Mouse (Mus musculus) right cerebral cortex, postnatal 10 days (tissue): Measurements from ENCODE around the gene Ccdc33.

Experiments used
- DNase-seq, 2 experiments: peaks; one replicate each; pipeline ENCODE4 v3.0.0; 2021; ENCODE audit warnings: low spot score in 2 of 2

Ccdc33 gene

DNA sequence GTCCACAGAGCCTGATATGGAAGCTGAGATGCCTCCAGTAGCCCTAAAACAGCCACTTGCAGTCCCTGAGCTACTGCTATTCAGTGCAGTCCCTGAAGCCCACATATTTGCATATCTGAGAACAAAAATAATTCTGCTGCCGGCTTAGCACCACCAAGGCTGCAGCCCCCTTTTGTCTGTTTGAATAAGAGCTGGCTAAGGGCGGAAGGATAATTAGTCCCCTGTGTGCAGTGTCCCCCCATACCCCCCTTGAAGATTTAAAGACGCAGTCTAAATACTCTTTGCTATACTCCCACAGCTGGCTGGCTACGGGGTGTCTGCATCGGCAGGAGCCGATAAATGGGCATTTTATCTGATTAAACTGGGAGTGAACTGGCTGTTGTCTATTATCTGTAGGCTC, 70.0 kb downstream of the Ccdc33 start:
- peak in 1 of 2 experiments; percentile 60 for DNase-seq

DNA sequence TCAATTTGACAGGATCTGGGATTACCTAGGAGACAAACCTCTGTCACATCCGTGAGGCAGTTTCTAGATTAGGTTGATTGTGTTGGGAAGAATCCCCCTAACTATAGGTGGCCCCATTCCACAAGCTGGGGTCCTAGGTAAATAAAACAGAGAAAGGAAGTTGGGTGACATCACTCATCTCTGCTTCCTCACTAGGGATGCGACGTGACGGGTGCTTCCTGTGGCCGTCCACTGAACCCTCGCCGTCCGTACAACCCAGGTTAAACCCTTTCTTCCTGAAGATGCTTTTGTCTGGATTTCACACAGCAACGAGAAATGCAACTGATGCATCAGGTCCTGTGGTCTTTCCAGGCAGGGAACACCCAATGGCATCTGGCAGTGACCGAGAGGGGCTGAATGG, 71.6 kb downstream of the Ccdc33 start:
- DNase-seq, result no peak

DNA sequence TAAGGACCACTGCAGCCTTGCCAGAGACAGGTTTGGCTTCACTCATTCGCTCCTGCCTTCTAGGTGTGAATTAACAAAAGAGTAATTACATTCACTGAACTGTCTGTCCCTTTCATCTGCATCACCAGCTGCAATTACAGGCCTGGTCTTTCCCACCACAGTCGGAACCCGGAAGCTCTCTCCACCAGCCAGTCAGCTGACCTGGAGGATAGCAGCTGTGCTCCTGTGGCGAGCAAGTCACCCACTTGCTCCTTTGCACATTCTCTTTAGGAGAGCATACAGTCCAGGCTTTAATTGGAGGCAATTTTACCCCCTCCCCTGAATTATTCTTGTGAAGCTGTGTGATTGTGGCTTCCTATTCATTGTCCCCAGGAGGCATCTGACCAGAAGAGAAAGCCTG, 73.0 kb downstream of the Ccdc33 start:
- no peak for DNase-seq

DNA sequence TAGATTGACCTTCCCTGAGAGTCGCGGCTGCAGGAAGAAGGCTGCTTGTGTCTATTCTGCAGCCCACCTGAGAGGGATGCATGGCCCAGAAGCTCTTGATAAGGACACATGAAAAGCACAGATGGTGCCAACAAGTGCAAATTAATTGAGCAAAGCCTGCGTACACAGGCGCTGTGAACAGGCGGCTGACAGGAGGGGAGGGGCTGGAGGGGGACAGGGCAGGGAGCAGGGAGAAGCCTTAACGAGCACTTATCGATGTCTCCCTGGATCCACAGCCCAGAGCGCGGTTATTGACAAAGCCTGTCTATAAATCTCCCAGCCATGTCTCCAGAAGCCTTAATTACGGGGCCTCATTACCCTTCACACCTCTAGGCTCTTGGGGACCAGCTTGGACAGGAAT, 73.8 kb downstream of the Ccdc33 start:
- DNase-seq, result no peak

DNA sequence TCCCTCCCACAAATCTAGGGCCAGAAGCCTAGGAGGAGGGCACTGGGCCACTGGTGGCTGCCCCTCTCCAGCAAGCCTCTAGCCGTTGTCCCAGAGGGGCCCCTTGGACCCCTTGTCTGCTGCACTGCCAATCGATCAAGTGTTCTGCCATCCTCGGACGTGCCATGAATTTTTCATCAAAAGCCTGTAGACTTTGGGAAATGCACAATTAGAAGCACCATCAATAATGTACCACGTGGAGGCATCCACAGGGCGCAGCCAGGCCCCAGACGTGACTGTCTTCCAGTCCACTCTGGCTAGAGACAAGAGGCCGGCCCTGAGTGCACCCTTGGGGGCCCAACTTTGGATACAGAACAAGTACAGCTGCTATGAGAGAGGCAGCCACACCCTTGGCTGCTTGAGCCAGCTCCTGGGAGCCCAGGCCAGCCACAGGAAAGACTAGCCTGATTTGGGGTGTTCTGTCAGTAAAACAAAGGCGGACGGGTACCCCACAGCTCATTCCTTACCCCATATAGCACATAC, 75.1 kb downstream of the Ccdc33 start:
- no peak for DNase-seq

DNA sequence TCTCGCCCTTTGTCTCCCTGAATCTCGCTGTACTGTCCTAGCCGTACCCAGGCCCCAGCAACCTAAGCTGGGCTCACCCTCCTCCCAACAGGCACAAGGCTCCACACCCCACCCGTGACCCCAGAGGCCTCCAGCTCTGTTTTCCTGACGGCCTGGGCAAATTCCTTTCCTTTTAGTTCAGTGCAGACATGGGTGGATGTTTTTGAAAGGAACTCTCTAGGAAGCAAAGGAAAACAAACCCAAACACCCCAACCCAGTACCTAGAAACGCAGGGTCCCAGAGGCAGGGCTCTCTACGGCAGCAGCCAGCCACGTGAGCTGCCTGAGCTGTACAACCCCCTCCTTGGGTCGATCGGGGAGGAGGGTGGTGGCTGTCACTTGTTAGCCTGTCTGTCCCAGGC, 76.2 kb downstream of the Ccdc33 start:
- DNase-seq, result no peak

DNA sequence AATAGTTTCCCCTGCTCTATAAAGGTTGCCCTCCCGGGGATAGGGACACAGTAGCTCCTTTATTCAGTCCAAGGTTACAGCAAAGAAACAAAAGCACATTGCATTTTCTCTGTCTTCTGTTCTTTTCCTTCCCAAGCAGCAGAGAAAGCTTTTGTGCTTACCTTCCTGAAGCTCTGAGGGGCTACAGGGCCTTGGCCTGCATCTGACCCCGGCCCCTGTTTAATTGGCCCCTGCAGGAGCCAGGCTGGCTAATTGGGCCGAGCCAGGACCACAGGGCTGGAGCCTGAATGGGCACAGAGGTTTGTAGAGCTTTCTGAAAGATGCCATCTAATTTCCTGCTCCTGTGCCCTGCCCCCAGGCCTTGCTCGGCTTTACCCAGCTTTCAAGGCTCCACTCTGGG, 77.6 kb downstream of the Ccdc33 start:
- DNase-seq, result no peak

DNA sequence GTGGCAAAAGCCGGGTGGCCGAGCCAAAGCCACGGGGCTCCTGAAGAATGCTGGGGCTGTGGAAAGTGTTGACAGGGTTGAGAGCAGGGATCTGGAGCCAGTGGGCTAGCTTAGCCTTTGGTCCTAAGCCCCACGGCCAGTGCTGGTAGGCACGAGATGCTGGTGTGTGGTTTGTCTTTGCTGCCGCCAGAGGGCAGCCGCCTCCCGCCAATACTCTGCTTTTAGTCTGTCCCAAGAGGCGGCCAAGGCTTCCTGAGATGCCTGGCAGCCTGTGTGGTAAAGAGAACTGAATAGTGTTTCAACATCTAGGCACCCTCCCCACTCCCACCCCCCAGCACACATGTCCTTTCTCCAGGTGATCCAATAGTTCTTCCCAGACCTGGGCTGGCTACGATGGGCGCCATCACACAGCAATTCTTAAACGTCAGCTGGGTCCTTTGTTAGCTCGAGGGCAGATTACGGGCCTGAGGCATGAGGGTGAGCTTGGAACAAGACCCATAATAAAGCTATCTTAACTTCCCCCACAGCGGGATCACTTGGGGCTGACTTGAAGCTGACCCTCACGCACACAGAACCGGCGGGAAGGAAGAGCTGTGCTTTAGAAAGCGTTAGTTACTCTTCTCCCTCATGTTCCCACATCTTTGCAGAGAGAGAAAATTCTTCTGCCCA, 80.0 kb downstream of the Ccdc33 start:
- peak; percentile 88 for DNase-seq

DNA sequence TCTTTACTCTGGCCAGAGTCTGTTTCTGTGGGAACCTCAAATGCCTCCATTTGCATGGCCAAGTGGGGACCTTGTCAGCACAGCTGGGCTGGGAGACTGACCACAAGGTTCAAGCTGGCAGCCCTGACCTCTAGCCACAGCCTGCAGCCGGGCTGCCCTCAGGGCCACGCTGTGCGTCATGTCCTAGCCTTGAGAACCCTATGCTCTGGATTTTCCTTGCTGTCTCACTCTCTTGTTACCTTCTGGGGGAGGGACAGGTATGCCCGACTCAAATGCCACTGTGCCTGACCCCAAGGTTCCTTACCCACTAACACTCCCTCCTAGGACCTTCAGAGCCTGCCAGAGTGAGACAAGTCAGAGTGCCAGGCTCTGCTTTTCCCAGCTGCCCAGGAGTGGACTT, 81.7 kb downstream of the Ccdc33 start:
- DNase-seq, result no peak

DNA sequence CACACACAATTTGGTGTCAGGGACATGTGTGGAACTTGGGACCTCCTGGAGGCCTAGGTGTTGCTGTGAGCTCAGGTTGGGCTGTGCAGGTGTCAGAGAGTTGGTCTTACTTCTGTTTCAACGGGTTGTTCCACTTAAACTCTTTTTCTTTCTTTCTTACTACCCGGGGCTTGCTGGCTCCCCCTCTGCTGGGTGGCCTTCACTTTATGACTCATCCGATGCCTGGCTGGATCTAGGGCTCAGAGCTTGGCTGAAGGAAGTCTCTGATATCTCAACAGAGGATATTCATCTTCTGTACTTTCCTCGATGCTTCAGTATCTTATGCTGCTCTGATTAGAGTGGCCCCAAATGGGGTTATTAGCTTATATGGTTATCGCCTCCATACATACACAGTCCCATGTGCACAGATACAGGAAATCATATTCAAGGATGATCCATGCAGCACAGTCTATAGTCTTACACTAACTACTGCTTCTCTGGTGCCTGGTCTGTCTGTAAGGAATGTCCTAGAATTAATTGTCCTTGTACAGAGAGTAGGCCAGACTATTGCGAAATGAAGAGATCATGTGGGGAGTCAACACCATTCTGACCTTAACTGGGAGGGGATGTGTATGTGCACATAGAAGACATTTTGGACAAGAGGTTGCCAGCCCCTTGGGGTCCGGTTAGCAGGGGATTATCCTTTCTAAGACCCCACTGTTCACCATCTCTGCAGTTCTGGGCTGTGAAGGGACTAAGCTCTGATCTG, 82.5 kb downstream of the Ccdc33 start:
- DNase-seq, result no peak

DNA sequence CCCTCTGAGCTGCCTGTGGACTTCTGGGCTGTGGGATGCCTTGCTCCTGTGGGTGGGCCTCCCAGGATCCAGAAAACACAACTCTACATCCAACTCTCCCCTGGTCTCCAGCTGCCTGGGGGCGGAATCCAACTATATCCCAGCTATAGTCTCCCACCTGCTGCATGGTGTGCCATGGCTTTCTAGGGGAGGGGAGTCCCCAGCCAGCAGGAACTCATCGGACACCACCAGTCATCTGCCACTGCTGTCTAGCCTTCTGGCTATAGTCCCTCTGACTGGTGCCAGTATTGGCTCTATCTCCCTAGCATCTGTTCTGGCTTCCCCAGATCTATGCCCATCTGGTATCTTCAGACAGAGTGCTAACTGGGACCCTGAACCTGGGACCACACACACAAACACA, 83.1 kb downstream of the Ccdc33 start:
- DNase-seq, result peak; percentile 57 to 76

DNA sequence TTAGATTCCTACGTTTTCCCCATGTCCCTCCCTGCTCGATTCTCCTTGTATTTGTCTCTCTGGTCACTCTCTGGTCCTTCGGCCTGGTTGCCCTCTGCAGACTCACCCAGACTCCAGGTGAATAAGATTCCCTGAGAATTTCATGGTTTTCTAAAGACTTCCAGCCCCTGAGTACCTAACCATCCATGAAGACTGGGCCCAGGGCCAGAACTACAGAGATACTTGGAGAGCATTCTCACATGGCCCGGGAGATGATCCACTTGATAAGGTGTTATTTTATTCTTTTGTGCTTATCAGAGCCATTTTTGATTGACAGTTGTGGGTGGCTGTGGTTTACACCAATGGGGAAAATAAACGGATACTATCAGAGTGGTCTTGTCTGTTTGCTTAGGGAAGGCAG, 86.7 kb downstream of the Ccdc33 start:
- DNase-seq, result no peak

DNA sequence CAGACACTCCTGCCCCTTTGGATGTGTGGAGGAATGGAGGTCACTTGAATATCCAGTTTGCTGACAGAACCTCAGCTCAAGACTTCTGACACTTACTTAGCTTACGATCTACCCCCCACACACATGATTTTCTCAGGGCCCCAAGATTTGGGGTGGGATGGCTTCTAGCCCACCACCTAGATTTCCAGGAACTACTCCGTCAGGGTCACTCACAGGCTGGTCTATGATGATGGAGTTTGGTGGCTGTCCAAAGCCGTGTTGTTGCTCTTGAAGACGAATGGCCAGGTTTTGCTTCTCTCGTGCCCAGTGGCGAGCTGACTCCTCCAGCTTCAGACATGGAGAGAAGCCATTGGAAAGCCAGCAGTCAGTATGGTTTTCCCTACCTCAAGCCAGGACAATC, 89.0 kb downstream of the Ccdc33 start:
- no peak for DNase-seq

DNA sequence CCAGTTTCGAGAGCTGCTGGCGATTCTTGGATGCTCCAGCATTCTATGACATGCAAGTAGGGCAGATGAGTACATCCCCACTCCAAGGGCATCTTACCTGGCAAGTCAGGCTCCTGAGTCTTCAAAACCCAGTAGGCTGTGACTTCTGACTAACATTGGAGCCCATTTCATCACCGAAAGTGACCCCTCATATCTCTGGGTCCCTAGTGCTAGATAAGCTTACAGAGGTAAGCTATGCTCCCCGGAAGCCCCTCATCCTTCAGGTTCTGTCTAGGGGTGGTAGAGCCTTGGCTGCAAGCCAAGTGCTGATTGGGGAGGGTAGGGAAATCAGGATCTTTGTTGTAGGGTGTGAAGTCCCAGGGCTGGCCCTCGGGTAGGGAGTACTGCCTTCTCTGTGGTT, 89.8 kb downstream of the Ccdc33 start:
- DNase-seq, result no peak

DNA sequence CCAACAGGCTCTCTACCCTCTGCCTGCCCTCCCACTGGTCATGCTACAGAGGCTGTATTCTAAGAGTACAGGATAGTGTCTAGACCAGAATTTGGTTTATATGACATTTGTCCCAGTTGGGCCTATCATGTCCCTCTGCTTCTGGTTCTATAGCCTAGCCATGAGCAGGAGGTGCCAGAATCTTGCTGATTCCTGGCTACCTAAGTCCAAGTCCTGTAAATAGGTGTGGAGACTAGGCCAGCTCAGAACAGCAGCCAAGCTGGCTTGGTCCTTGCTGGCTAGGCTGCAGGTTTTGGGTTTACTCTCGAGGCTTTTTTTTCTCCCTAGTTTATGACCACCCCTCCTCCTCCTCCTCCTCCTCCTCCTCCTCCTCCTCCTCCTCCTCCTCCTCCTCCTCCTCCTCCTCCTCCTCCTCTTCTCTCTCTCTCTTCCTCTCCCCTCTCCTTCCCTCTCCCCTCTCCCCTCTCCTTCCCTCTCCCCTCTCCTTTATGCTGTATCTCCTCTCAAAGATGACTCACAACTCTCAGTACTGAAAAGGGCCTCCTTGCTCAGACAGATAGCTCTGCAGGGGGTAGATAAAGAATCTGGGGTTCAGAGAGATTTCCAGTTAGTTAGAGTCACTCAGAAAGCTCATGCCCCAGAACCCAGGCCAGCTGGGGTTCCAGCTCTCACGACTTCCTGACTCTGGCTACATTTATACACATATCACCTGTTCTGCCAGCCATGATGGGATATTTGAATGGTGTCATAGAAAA, 91.0 kb downstream of the Ccdc33 start:
- no peak for DNase-seq

DNA sequence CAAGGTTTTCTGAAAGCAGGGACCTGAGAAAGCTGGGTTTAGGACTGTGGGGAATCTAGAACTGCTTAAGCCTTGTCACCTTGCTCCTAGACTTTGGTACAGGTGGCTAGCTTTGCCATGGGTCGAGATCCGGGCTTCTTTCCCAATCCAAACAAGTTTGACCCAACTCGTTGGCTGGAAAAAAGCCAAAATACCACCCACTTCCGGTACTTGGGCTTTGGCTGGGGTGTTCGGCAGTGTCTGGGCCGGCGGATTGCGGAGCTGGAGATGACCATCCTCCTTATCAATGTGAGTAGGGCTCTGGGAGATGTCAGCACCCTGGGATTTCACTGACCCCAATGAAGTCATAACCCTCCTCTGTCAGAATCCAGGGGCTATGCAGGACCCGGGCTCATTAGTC, 92.6 kb downstream of the Ccdc33 start:
- DNase-seq, result no peak

DNA sequence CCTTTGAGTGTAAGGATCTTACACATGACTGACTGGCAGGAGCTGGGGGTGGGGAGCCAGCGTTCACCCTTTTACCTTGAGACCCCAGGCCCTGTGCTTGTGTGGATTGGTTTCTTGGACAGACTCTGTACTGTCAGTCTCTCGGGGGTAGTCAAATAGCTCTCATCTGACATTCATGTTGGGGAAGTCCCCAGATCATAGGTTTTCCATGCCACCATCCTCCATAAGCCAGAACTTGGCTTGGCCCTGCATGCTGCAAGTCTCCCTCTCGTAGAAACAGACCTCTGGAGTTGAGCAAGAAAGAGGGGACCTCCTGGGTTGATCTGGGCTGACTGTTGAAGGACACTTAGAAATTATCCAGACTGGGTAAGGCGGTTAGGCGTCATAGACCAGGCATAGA, 100.2 kb downstream of the Ccdc33 start:
- DNase-seq, result no peak

DNA sequence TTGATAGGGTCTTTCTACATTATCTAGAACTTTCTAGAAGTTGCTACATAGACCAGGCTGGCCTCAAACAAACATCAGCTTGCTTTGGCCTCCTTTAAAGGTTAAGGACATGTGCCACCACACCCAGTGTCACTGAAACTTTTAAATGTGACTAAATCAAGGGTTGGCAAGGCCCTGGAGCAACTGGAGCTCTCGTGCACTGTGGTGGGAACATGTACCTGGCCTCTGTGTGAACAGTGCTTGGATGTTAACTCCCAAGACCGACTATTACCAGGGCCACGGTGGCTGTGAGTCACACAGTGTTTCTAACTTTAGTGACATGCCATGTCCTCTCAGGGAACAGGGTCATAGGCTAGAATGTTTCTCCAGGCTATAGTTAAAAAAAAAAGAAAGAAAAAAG, 101.7 kb downstream of the Ccdc33 start:
- no peak for DNase-seq

DNA sequence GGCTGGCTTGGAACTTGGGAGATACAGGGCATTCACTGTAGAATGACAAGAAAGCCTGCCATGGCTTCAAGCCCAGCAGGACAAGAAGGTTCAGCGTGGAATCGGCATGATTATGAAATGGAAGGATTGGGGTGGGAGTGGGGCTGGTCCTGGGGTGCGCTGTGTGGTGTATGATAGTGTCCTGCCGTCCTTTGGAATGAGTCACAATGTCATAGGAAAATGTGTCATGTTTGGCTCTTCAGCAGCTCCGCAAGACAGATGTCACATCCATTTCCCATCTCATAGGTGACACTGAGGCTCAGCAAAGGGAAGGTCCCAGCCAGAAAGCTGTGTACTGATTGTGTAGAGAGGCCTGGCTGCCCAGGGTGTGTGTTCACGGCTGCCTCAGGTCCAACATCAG, 102.8 kb downstream of the Ccdc33 start:
- no peak for DNase-seq

DNA sequence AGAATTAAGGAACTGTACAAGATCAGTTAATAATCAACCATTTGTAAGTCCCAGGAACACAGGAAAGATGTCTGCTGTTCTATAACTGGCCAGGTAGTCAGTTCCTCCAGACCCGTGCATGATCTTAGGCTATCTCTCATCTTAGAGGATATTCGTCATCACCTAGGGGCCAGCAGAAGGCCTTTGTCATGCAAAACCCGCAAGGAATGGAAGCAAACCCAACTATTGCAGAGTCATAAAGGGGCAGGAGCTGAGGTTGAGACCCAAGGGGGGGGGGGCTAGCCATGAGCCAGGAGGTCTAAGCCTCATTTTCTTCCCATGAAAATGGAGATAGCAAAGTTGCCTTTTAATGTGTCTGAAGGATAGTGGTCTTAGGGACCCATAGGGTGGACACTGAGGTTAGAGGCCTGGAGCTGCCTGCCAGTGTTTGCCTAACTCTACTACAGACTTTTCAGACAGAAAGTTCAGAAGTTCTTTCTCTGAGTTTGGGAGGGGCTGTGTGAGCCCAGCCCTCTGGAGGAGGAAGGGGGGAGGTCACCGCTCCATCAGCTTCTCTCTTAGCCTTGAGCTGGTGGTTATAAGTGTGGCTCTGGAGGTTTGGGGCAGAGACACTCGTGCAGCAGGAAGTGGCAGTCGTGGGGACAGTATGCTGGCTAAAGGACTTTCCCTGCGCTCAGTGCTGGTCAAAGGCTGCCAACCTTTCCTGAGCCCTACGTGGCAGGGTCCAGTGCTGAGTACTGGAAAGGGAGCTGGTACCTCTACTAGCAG, 104.0 kb downstream of the Ccdc33 start:
- DNase-seq, result no peak

DNA sequence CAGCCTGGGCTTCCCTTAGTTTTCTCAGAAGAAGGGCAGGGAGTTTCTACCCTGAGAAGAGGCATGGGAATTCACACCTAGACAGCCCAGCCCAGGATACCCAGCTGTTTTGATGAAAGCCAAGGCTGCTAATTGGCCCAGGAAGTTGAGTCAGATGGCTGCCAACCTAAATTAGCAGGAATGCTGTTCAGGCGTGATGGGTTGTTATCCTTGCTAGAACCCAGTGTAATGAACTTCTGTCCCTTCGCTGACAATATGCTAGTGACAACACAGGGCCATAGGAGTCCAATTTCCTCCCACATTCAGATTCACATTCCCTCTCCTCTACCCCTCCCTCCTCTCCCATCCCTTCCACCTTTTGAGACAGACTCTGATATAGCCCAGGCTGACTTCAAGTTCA, 105.7 kb downstream of the Ccdc33 start:
- no peak for DNase-seq

DNA sequence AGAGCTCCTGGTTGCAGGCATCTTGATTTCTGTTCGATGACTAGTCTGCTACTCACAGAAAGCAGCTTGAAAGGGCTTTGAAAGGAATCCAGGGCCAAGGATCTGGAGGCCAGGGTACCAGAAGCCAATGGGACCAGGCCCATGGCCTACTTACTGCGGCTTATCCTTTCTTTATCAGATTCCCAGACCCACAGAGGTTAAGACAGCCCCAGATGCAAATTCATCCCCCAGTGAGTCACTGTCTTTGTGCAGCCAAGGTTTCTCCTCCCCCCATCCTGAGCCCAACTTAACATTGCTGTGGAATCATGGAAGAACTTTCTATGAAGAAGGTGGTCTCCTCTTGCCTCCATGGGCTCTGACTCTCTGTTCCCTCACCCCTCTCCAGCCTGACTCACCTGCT, 106.1 kb downstream of the Ccdc33 start:
- DNase-seq, result no peak
